Mouse (Mus musculus) heart, postnatal 0 days (tissue): ENCODE results near the gene Hoxa11.

Experiments
- CTCF ChIP-seq: IDR thresholded peaks from 2 replicates; pipeline ENCODE4 v1.5.1; 2016; ENCODE audit warnings: antibody characterized with exemption, control low read depth, low read depth
- EP300 ChIP-seq: IDR thresholded peaks from 2 replicates; pipeline ENCODE4 v1.6.1; 2016; ENCODE audit warnings: antibody characterized with exemption, low read depth

DNA sequence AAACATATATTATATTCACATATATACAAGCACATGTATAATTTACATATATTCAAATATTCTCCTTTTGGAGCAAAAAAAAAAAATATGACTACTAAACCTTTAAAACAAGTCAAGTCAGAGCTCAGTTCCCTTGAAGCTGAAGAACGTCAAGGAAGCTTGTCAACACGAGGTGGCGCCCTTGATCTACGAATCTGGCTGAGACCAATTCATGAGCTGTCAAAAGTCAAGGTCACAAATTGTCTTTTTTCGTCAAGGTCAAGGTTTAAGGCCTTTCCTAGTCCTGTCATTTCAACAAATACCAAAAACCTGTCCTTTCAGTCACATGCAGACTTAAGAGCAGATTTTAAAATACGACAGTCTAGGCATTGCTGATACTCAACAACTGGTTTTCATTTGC lies 11.3 kb upstream of the Hoxa11 start:
- TF ChIP-seq CTCF (peak; percentile 77), EP300 (no peak)
